Mouse (Mus musculus) lung, postnatal 0 days (tissue): Measurements from ENCODE around the gene BC107364. TPM values are rescaled to one million over a fixed set of nuclear protein-coding genes. Genes with fewer than 3 reads are reported as not detected.
A peak's percentile ranks its signal among the peaks of the same experiment; 100 is the strongest.
"Not testable (repeated sequence)": the region's sequence is repeated elsewhere in the genome, so short reads cannot be mapped to it uniquely, and the experiment has no call there.

Experiments used
- ATAC-seq: fragments of 200-750 bp; cut with Nextera tagmentation; 2 replicates; pipeline ENCODE4 v1.8.0; 2017; ENCODE audit warnings: moderate library complexity
- DNase-seq: peaks from one replicate; pipeline ENCODE4 v3.0.0-alpha.2; 2016; ENCODE audit warnings: low spot score
- H3K27ac ChIP-seq: fragments of 300-500 bp; sonication (generic); 2 replicates; pipeline ENCODE4 v1.5.1; 2014; ENCODE audit warnings: antibody characterized with exemption, mild to moderate bottlenecking, low read length, mixed read lengths
- H3K27me3 ChIP-seq: fragments of 300-500 bp; sonication (generic); replicated peaks from 2 replicates; pipeline ENCODE4 v1.6.1; 2014; ENCODE audit warnings: low read length, mixed read lengths; ENCODE audit not compliant: insufficient read depth
- H3K36me3 ChIP-seq: fragments of 300-500 bp; sonication (generic); 2 replicates; pipeline ENCODE4 v1.6.1; 2014; ENCODE audit warnings: low read length, mixed read lengths; ENCODE audit not compliant: insufficient read depth
- H3K4me1 ChIP-seq: fragments of 300-500 bp; sonication (generic); 2 replicates; pipeline ENCODE4 v1.6.1; 2014; ENCODE audit warnings: antibody characterized with exemption, low read depth, low read length, mixed read lengths; ENCODE audit not compliant: insufficient read depth
- H3K4me2 ChIP-seq: fragments of 300-500 bp; sonication (generic); replicated peaks from 2 replicates; pipeline ENCODE4 v1.6.1; 2014; ENCODE audit warnings: low read depth, mild to moderate bottlenecking, low read length, moderate library complexity, mixed read lengths
- H3K4me3 ChIP-seq: fragments of 300-500 bp; sonication (generic); 2 replicates; pipeline ENCODE4 v1.5.1; 2014; ENCODE audit warnings: low read depth, low read length
- H3K9ac ChIP-seq: fragments of 300-500 bp; sonication (generic); replicated peaks from 2 replicates; pipeline ENCODE4 v1.6.1; 2014; ENCODE audit warnings: low read depth, mild to moderate bottlenecking
- H3K9me3 ChIP-seq: fragments of 300-500 bp; sonication (generic); 2 replicates; pipeline ENCODE4 v1.6.1; 2016; ENCODE audit warnings: low read length, mixed read lengths
- CTCF ChIP-seq: IDR thresholded peaks from 2 replicates; pipeline ENCODE4 v1.5.1; 2016; ENCODE audit warnings: antibody characterized with exemption, mild to moderate bottlenecking
- EP300 ChIP-seq: IDR thresholded peaks from 2 replicates; pipeline ENCODE4 v1.6.1; 2016; ENCODE audit warnings: antibody characterized with exemption, mild to moderate bottlenecking, control low read depth
- WGBS: fragments of 180-500 bp; shearing (Covaris S2); extraction: QIAGEN DNeasy Blood & Tissue Kit; methylation state at CpG from one replicate; pipeline ENCODE4 v1.1.7; 2014; 5-methylcytosine and 5-hydroxymethylcytosine counted together
- polyA plus RNA-seq: library from polyadenylated mRNA; unstranded; fragments of >200 nt; fragmentation: Nextera tagmentation; extraction: Ambion mirVana; gene quantifications from 2 replicates; pipeline ENCODE4 v1.2.1, GENCODE M21; 2015

The BC107364 gene
- polyA plus RNA-seq, 1 experiment from 2014 or later = 0.12 TPM

GRCm38 (mm10) chr3:96414951-96415327 is 37.2 kb downstream of the BC107364 start:
- TF ChIP-seq CTCF (no peak), EP300 (no peak)
- Histone ChIP-seq H3K36me3 (no peaks in the 10 kb centered on the region), H3K9ac (no peak overlapping the region), H3K4me2 (peak overlapping the region; percentile 94), H3K4me1 (0 out of 2 replicates have a peak, but pooled peaks cover 2% of the 10 kb centered on the region), H3K4me3 (peak overlapping the region; percentile 56), H3K27me3 (peaks cover 4% of the 10 kb centered on the region), H3K27ac (no peak overlapping the region), H3K9me3 (no peaks in the 10 kb centered on the region)
- ATAC-seq = no peak
- WGBS = 41% methylated on average over 7 of the region's 7 CpGs
- no peak for DNase-seq

GRCm38 (mm10) chr3:96414126-96414950 is 37.8 kb downstream of the BC107364 start:
- Histone ChIP-seq H3K4me2 (peak overlapping the region; percentile 94), H3K27ac (peak overlapping the region; percentile 80), H3K9me3 (no peaks in the 10 kb centered on the region), H3K4me3 (peak overlapping the region; percentile 56), H3K4me1 (0 out of 2 replicates have a peak, but pooled peaks cover 2% of the 10 kb centered on the region), H3K27me3 (peaks cover 10% of the 10 kb centered on the region), H3K36me3 (no peaks in the 10 kb centered on the region), H3K9ac (peak overlapping the region; percentile 79)
- ATAC-seq (peak; percentile 89), DNase-seq (peak; percentile 81)
- WGBS = 1% methylated on average over 61 of the region's 64 CpGs
- no peak for TF ChIP-seq CTCF
- TF ChIP-seq EP300 = no peak

- H3K4me2 ChIP-seq = peak overlapping the region; percentile 94
- 0 out of 2 replicates have a peak overlapping the region, but pooled peaks have one; percentile 56 for H3K4me3 ChIP-seq
- H3K4me1 ChIP-seq = 0 out of 2 replicates have a peak, but pooled peaks cover 2% of the 10 kb centered on the region
- H3K9ac ChIP-seq = no peak overlapping the region
- ATAC-seq (no peak), DNase-seq (no peak)
- H3K36me3 ChIP-seq = no peaks in the 10 kb centered on the region
- WGBS = 66% methylated on average over 9 of the region's 9 CpGs
- TF ChIP-seq CTCF = no peak
- TF ChIP-seq EP300 = no peak
- H3K27me3 ChIP-seq = peaks cover 10% of the 10 kb centered on the region
- no peaks in the 10 kb centered on the region for H3K9me3 ChIP-seq
- no peak overlapping the region for H3K27ac ChIP-seq
Observed at GRCm38 (mm10) chr3:96413581-96414125, 38.5 kb downstream of the BC107364 start.

- ATAC-seq (no peak), DNase-seq (no peak)
- H3K36me3 ChIP-seq = no peaks in the 10 kb centered on the region
- 80% methylated on average over 3 of the region's 3 CpGs for WGBS
- H3K27ac ChIP-seq = no peak overlapping the region
- no peak for TF ChIP-seq EP300
- TF ChIP-seq CTCF = no peak
- H3K4me1 ChIP-seq = 0 out of 2 replicates have a peak, but pooled peaks cover 2% of the 10 kb centered on the region
- H3K4me3 ChIP-seq = no peak overlapping the region
- no peak overlapping the region for H3K4me2 ChIP-seq
- no peak overlapping the region for H3K9ac ChIP-seq
- peaks cover 10% of the 10 kb centered on the region for H3K27me3 ChIP-seq
- H3K9me3 ChIP-seq = no peaks in the 10 kb centered on the region
Observed at GRCm38 (mm10) chr3:96411821-96412220, 40.3 kb downstream of the BC107364 start.

- TF ChIP-seq EP300 = no peak
- 0 out of 2 replicates have a peak, but pooled peaks have one; percentile 11 for TF ChIP-seq CTCF
- H3K36me3 ChIP-seq = no peaks in the 10 kb centered on the region
- no peaks in the 10 kb centered on the region for H3K9me3 ChIP-seq
- no peak overlapping the region for H3K27ac ChIP-seq
- no peak overlapping the region for H3K4me3 ChIP-seq
- ATAC-seq = no peak
- no peak overlapping the region for H3K9ac ChIP-seq
- 0 out of 2 replicates have a peak, but pooled peaks cover 2% of the 10 kb centered on the region for H3K4me1 ChIP-seq
- H3K4me2 ChIP-seq = no peak overlapping the region
- H3K27me3 ChIP-seq = peaks cover 14% of the 10 kb centered on the region
- 82% methylated on average over 5 of the region's 5 CpGs for WGBS
- no peak for DNase-seq
Observed at GRCm38 (mm10) chr3:96410966-96411365, 41.1 kb downstream of the BC107364 start.

- no peak overlapping the region for H3K27ac ChIP-seq
- TF ChIP-seq CTCF (peak; percentile 23), EP300 (no peak)
- no peak for DNase-seq
- peaks cover 21% of the 10 kb centered on the region for H3K27me3 ChIP-seq
- no peak overlapping the region for H3K4me2 ChIP-seq
- no peaks in the 10 kb centered on the region for H3K9me3 ChIP-seq
- H3K9ac ChIP-seq = no peak overlapping the region
- 0 out of 2 replicates have a peak, but pooled peaks cover 2% of the 10 kb centered on the region for H3K4me1 ChIP-seq
- 4% methylated on average over 31 of the region's 31 CpGs for WGBS
- peak; percentile 33; the same call in 1 of the 2 replicates for ATAC-seq
- H3K4me3 ChIP-seq = no peak overlapping the region
- H3K36me3 ChIP-seq = no peaks in the 10 kb centered on the region
Observed at GRCm38 (mm10) chr3:96409701-96410246, 42.3 kb downstream of the BC107364 start.

GRCm38 (mm10) chr3:96408111-96408510 is 44.0 kb downstream of the BC107364 start:
- H3K36me3 ChIP-seq, H3K4me3 ChIP-seq, H3K4me1 ChIP-seq, DNase-seq, H3K9me3 ChIP-seq, H3K9ac ChIP-seq, H3K27ac ChIP-seq, ATAC-seq, H3K4me2 ChIP-seq: not testable (repeated sequence)
- WGBS = 93% methylated on average over 7 of the region's 10 CpGs
- peaks cover 38% of the 10 kb centered on the region for H3K27me3 ChIP-seq
